In the genomic region with DNA sequence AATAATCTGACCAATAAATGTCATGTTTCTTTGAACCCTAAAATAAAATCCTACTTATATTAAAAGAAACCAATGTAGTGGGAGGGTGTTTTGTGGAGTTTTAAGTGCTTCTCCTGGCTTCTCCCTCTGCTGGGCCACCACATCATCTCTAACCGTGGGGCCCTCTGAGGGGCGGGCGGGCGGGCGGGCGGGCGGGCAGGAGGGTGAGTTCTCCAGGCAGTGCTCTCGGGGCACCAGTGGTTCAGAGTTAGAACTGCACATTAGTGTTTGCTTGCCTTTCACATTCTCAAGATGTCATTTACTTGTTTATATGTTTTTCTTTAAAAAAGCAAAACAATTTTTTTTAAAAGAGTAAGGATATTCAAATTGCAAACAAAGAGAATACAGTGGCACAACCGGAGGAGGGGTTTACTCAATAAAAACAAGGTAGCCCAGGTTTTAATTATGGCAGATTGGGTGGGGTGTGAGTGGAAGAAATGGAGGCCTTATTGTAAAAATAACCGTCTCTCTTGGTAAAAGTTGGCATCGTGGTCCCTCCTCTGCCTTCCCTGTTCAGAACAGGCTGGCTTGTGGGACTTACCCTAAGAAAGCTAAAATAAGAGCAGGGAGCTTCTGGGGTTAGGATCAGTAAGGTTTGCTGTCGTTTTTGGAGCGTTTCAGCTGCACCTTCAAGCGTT, we compare ENCODE assay signal across 8 mouse cellular contexts.
DNase-seq lines count a peak whose midpoint lies in the region; ATAC-seq lines count a peak whose summit lies in the region.

No protein-coding gene starts in this region.

- H3K4me2 ChIP-seq in kidney, embryonic 14.5 days (replicated peaks; ENCODE audit: low read depth, low read length), result no peak overlapping the region
- no peak overlapping the region for H3K4me2 ChIP-seq in embryonic facial prominence, embryonic 14.5 days (ENCODE audit: low read depth, low read length)
- no peak overlapping the region for H3K4me2 ChIP-seq in hindbrain, embryonic 13.5 days
- no peak overlapping the region for H3K4me2 ChIP-seq in neural tube, embryonic 13.5 days

- H3K27me3 ChIP-seq in kidney, embryonic 14.5 days (ENCODE audit: control insufficient read depth, insufficient read depth, low read length), result no peaks in the 10 kb centered on the region
- no peaks in the 10 kb centered on the region for H3K27me3 ChIP-seq in embryonic facial prominence, embryonic 14.5 days (replicated peaks; ENCODE audit: control insufficient read depth, insufficient read depth, low read length)
- no peaks in the 10 kb centered on the region for H3K27me3 ChIP-seq in hindbrain, embryonic 13.5 days
- no peaks in the 10 kb centered on the region for H3K27me3 ChIP-seq in neural tube, embryonic 13.5 days

- ATAC-seq in kidney, embryonic 14.5 days (ENCODE audit: low FRiP score, low TSS enrichment), result no peak
- ATAC-seq in embryonic facial prominence, embryonic 14.5 days (ENCODE audit: low read depth), result no peak
- ATAC-seq in hindbrain, embryonic 13.5 days (ENCODE audit: low FRiP score), result 0 out of 2 replicates have a peak, but pooled peaks have one; percentile 37
- ATAC-seq in neural tube, embryonic 13.5 days (ENCODE audit: low read depth), result peak; percentile 83
- no peak for ATAC-seq in activated CD4-positive, CD25-positive, alpha-beta regulatory T cell, adult 4 months

- H3K9ac ChIP-seq in kidney, embryonic 14.5 days (ENCODE audit: low read depth, low read length), result peak overlapping the region; percentile 1; the same call in 1 of the 2 replicates
- H3K9ac ChIP-seq in embryonic facial prominence, embryonic 14.5 days (ENCODE audit: low read depth, low read length), result no peak overlapping the region
- H3K9ac ChIP-seq in hindbrain, embryonic 13.5 days, result peak overlapping the region; percentile 43
- peak overlapping the region; percentile 17; the same call in 1 of the 2 replicates for H3K9ac ChIP-seq in neural tube, embryonic 13.5 days

- no peak overlapping the region for H3K27ac ChIP-seq in kidney, embryonic 14.5 days (ENCODE audit: low read depth, low read length)
- H3K27ac ChIP-seq in embryonic facial prominence, embryonic 14.5 days (replicated peaks; ENCODE audit: low read depth, low read length), result 0 out of 2 replicates have a peak overlapping the region, but pooled peaks have one; percentile 33
- peak overlapping the region; percentile 76 for H3K27ac ChIP-seq in hindbrain, embryonic 13.5 days
- peak overlapping the region; percentile 70 for H3K27ac ChIP-seq in neural tube, embryonic 13.5 days (replicated peaks)

- 50% methylated on average over 14 of the region's 14 CpGs for WGBS in kidney, embryonic 14.5 days
- 66% methylated on average over 14 of the region's 14 CpGs for WGBS in embryonic facial prominence, embryonic 14.5 days
- 28% methylated on average over 14 of the region's 14 CpGs for WGBS in hindbrain, embryonic 13.5 days
- WGBS in neural tube, embryonic 13.5 days, result 25% methylated on average over 14 of the region's 14 CpGs

- no peak overlapping the region for H3K4me3 ChIP-seq in kidney, embryonic 14.5 days (ENCODE audit: low read length)
- no peak overlapping the region for H3K4me3 ChIP-seq in embryonic facial prominence, embryonic 14.5 days (ENCODE audit: low read depth, low read length)
- no peak overlapping the region for H3K4me3 ChIP-seq in hindbrain, embryonic 13.5 days
- no peak overlapping the region for H3K4me3 ChIP-seq in neural tube, embryonic 13.5 days

- no peak for DNase-seq in kidney, postnatal 25 days
- no peak for DNase-seq in embryonic facial prominence, embryonic 14.5 days (ENCODE audit: low spot score)
- DNase-seq in layer of hippocampus, postnatal 25 days (ENCODE audit: extremely low spot score in 1 of 2, low spot score in 1 of 2), result no peak
- no peak for DNase-seq in gastrocnemius, postnatal 36 days

- intact Hi-C loops in gastrocnemius, postnatal 36 days (cut with DNase I), result no loop called here

- H3K9me3 ChIP-seq in kidney, embryonic 14.5 days (ENCODE audit: control insufficient read depth, low read length), result no peaks in the 10 kb centered on the region
- no peaks in the 10 kb centered on the region for H3K9me3 ChIP-seq in embryonic facial prominence, embryonic 14.5 days (ENCODE audit: control insufficient read depth, low read length)
- no peaks in the 10 kb centered on the region for H3K9me3 ChIP-seq in hindbrain, embryonic 13.5 days
- no peaks in the 10 kb centered on the region for H3K9me3 ChIP-seq in neural tube, embryonic 13.5 days

- H3K4me1 ChIP-seq in kidney, embryonic 14.5 days (ENCODE audit: control insufficient read depth, insufficient read depth, low read length), result 0 out of 2 replicates have a peak, but pooled peaks cover 6% of the 10 kb centered on the region
- H3K4me1 ChIP-seq in embryonic facial prominence, embryonic 14.5 days (ENCODE audit: control insufficient read depth, insufficient read depth, low read length), result no peaks in the 10 kb centered on the region
- H3K4me1 ChIP-seq in hindbrain, embryonic 13.5 days (replicated peaks), result peaks cover 23% of the 10 kb centered on the region
- peaks cover 23% of the 10 kb centered on the region for H3K4me1 ChIP-seq in neural tube, embryonic 13.5 days (replicated peaks)

- no peaks in the 10 kb centered on the region for H3K36me3 ChIP-seq in kidney, embryonic 14.5 days (ENCODE audit: control insufficient read depth, insufficient read depth, low read length)
- H3K36me3 ChIP-seq in embryonic facial prominence, embryonic 14.5 days (ENCODE audit: control insufficient read depth, insufficient read depth, low read length), result no peaks in the 10 kb centered on the region; the same call in 1 of the 2 replicates
- H3K36me3 ChIP-seq in hindbrain, embryonic 13.5 days, result peaks cover 9% of the 10 kb centered on the region
- peaks cover 24% of the 10 kb centered on the region for H3K36me3 ChIP-seq in neural tube, embryonic 13.5 days

Comparison
In these comparisons a context has a peak if more than half of its experiments do, and no peak if none do; other contexts are left out.
1. ATAC-seq: peak in hindbrain, embryonic 13.5 days (single experiment) and neural tube, embryonic 13.5 days (single experiment); none in kidney, embryonic 14.5 days (single experiment), embryonic facial prominence, embryonic 14.5 days (single experiment) and activated CD4-positive, CD25-positive, alpha-beta regulatory T cell, adult 4 months (single experiment).